Mouse (Mus musculus) liver, embryonic 11.5 days (tissue): ENCODE data around the gene Dcaf4. TPM values are rescaled to one million over a fixed set of nuclear protein-coding genes. Genes with fewer than 3 reads are reported as not detected.

Source experiments
- ATAC-seq: fragments of 200-750 bp; cut with Nextera tagmentation; replicated peaks from 2 replicates; pipeline ENCODE4 v1.8.0; 2017; ENCODE audit warnings: moderate number of reproducible peaks, mild to moderate bottlenecking, moderate TSS enrichment, moderate library complexity; ENCODE audit not compliant: low FRiP score
- DNase-seq: peaks from one replicate; pipeline ENCODE4 v3.0.0-alpha.2; 2017; ENCODE audit warnings: low spot score
- H3K27ac ChIP-seq: fragments of 300-500 bp; sonication (generic); 2 replicates; pipeline ENCODE4 v1.5.1; 2014; ENCODE audit warnings: mild to moderate bottlenecking, low read depth, low read length, control low read depth
- H3K27me3 ChIP-seq: fragments of 300-500 bp; sonication (generic); replicated peaks from 2 replicates; pipeline ENCODE4 v1.6.1; 2014; ENCODE audit warnings: low read length, mixed read lengths; ENCODE audit not compliant: control insufficient read depth, insufficient read depth
- H3K36me3 ChIP-seq: fragments of 300-500 bp; sonication (generic); 2 replicates; pipeline ENCODE4 v1.6.1; 2014; ENCODE audit warnings: mild to moderate bottlenecking, low read length, moderate library complexity, mixed read lengths; ENCODE audit not compliant: control insufficient read depth, insufficient read depth
- H3K4me1 ChIP-seq: fragments of 300-500 bp; sonication (generic); replicated peaks from 2 replicates; pipeline ENCODE4 v1.6.1; 2014; ENCODE audit warnings: low read length, mixed read lengths; ENCODE audit not compliant: control insufficient read depth, insufficient read depth
- H3K4me2 ChIP-seq: fragments of 300-500 bp; sonication (generic); 2 replicates; pipeline ENCODE4 v1.6.1; 2014; ENCODE audit warnings: mild to moderate bottlenecking, control low read depth, moderate library complexity
- H3K4me3 ChIP-seq: fragments of 300-500 bp; sonication (generic); 2 replicates; pipeline ENCODE4 v1.5.1; 2014; ENCODE audit warnings: low read depth, low read length, control low read depth
- H3K9ac ChIP-seq: fragments of 300-500 bp; sonication (generic); 2 replicates; pipeline ENCODE4 v1.6.1; 2014; ENCODE audit warnings: low read depth, low read length, control low read depth
- H3K9me3 ChIP-seq: fragments of 300-500 bp; sonication (generic); 2 replicates; pipeline ENCODE4 v1.6.1; 2016; ENCODE audit warnings: low read length, inconsistent platforms, mixed read lengths; ENCODE audit not compliant: control insufficient read depth
- WGBS: fragments of 180-500 bp; shearing (Covaris S2); extraction: QIAGEN DNeasy Blood & Tissue Kit; methylation state at CpG from one replicate; pipeline ENCODE4 v1.1.7; 2014; 5-methylcytosine and 5-hydroxymethylcytosine counted together
- polyA plus RNA-seq: library from polyadenylated mRNA; unstranded; fragments of >200 nt; fragmentation: Nextera tagmentation; extraction: Ambion mirVana; gene quantifications from 2 replicates; pipeline ENCODE4 v1.2.1, GENCODE M21; 2014

The Dcaf4 gene
- polyA plus RNA-seq, 1 experiment from 2014 or later: 29.9 TPM

DNA sequence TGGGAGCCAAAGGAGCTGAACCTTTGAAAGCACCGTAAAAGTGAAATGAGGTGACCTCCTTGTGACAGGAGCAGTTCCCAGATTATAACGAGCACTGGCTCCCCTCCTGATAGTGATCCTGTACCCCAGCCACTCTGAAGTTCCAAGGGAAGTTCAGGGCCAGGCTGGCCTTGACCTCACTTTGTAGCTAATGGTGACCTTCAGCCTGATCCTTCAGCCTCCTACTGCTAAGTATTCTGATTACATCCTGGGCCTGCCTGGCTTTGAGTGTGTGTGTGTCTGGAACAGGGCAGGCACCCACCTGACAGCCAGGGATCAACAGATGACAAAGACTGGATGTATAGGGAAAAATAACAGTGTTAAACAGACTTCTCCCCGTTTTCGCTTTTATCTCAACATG, 3.6 kb downstream of the Dcaf4 start:
- DNase-seq: no peak
- no peak overlapping the region for H3K4me3 ChIP-seq
- H3K27me3 ChIP-seq: no peaks in the 10 kb centered on the region
- H3K4me2 ChIP-seq: no peak overlapping the region
- no peak for ATAC-seq
- peaks cover 4% of the 10 kb centered on the region; the same call in 1 of the 2 replicates for H3K36me3 ChIP-seq
- no peak overlapping the region for H3K9ac ChIP-seq
- peaks cover 18% of the 10 kb centered on the region for H3K4me1 ChIP-seq
- no peak overlapping the region for H3K27ac ChIP-seq
- whole genome bisulfite sequencing: 76% methylated on average over 4 of the region's 4 CpGs
- no peaks in the 10 kb centered on the region for H3K9me3 ChIP-seq

DNA sequence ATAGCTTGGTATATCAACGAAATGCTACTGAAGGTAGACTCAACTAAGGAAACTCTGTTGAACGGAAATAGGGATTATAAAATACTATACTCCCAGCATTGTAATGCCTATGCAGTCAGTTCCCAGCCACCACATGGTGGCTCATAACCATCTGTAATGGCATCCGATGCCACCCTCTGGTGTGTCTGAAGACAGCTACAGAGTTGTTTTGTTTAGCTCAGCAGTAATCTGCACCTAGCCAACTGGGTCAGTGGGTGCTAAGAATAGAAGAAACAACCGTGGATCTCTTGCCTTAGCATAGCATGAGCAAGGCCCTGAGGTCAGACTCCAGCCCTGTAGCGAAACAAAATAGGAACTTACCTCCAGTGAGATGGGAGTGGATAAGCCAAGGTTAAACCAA, 4.1 kb downstream of the Dcaf4 start:
- no peak overlapping the region for H3K9ac ChIP-seq
- ATAC-seq (no peak), DNase-seq (no peak)
- 81% methylated on average over 5 of the region's 5 CpGs for WGBS
- H3K4me3 ChIP-seq: no peak overlapping the region
- H3K36me3 ChIP-seq: peaks cover 7% of the 10 kb centered on the region; the same call in 1 of the 2 replicates
- H3K4me1 ChIP-seq: peaks cover 18% of the 10 kb centered on the region
- H3K27me3 ChIP-seq: no peaks in the 10 kb centered on the region
- H3K9me3 ChIP-seq: no peaks in the 10 kb centered on the region
- no peak overlapping the region for H3K4me2 ChIP-seq
- H3K27ac ChIP-seq: no peak overlapping the region

GRCm38 (mm10) chr12:83525822-83526544, 5.7 kb downstream of the Dcaf4 start:
- 68% methylated on average over 18 of the region's 18 CpGs for WGBS
- no peaks in the 10 kb centered on the region for H3K27me3 ChIP-seq
- no peak overlapping the region for H3K4me3 ChIP-seq
- peak overlapping the region; percentile 33 for H3K4me2 ChIP-seq
- no peaks in the 10 kb centered on the region for H3K9me3 ChIP-seq
- H3K4me1 ChIP-seq: peaks cover 17% of the 10 kb centered on the region
- ATAC-seq (no peak; the same call in 1 of the 2 replicates), DNase-seq (no peak)
- no peak overlapping the region for H3K9ac ChIP-seq
- H3K36me3 ChIP-seq: peaks cover 10% of the 10 kb centered on the region
- peak overlapping the region; percentile 19; the same call in 1 of the 2 replicates for H3K27ac ChIP-seq

DNA sequence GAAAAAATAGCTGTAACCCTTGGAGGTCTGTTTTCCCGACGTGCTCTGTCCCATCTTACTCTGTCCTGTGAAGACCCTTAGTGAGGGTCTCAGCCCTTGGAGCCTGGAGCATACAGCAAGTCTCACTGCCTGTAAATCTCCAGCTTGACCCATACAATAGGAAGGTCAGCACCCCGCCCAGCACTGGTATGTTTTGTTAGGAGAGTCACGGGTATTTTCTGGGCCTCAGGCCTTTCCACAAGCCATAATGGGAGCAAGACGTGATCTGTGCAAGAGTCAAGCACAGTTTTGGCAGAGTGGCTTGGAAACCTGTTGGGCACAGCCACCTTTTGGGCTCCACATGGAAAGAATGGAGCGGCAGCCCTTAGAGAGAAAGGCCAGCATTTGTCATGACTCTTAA, 7.5 kb downstream of the Dcaf4 start:
- WGBS: 78% methylated on average over 6 of the region's 6 CpGs
- no peak for DNase-seq

GRCm38 (mm10) chr12:83528665-83529064, 8.4 kb downstream of the Dcaf4 start:
- ATAC-seq (no peak), DNase-seq (no peak)
- peaks cover 9% of the 10 kb centered on the region for H3K4me1 ChIP-seq
- WGBS: 80% methylated on average over 5 of the region's 5 CpGs
- peaks cover 10% of the 10 kb centered on the region for H3K36me3 ChIP-seq
- H3K9ac ChIP-seq: no peak overlapping the region
- H3K27ac ChIP-seq: no peak overlapping the region
- no peak overlapping the region for H3K4me2 ChIP-seq
- H3K9me3 ChIP-seq: no peaks in the 10 kb centered on the region
- H3K4me3 ChIP-seq: no peak overlapping the region
- no peaks in the 10 kb centered on the region for H3K27me3 ChIP-seq

More for the DNA sequence above, 7.5 kb downstream of the Dcaf4 start:
- Histone ChIP-seq H3K36me3 (peaks cover 10% of the 10 kb centered on the region), H3K27me3 (no peaks in the 10 kb centered on the region), H3K4me2 (no peak overlapping the region), H3K9ac (no peak overlapping the region), H3K4me1 (peaks cover 10% of the 10 kb centered on the region), H3K27ac (no peak overlapping the region), H3K4me3 (no peak overlapping the region), H3K9me3 (no peaks in the 10 kb centered on the region)
- no peak for ATAC-seq

DNA sequence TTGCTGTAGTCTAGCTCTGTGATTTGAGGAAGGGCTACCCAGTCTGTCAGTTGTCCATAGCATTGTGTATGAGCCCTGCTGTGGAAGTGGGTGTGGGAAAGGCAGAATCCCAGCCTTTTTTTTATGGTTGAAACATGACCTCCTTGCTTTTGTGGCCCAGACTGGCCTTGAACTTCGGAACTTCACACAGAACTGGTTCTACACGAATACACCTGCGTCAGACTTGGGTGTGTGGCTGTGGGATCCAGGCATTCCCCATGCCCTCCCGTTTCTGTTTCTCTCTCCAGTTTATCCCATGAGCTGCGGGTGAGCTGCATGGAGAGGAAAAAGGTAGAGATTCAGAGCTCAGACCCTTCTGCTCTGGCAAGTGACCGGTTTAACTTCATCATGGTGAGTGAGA, 11.7 kb downstream of the Dcaf4 start:
- peaks cover 10% of the 10 kb centered on the region for H3K36me3 ChIP-seq
- ATAC-seq (no peak), DNase-seq (no peak)
- H3K4me3 ChIP-seq: no peak overlapping the region
- H3K4me1 ChIP-seq: no peaks in the 10 kb centered on the region; the same call in 1 of the 2 replicates
- H3K27me3 ChIP-seq: no peaks in the 10 kb centered on the region
- H3K9me3 ChIP-seq: no peaks in the 10 kb centered on the region
- no peak overlapping the region for H3K27ac ChIP-seq
- no peak overlapping the region for H3K9ac ChIP-seq
- WGBS: 89% methylated on average over 6 of the region's 6 CpGs
- no peak overlapping the region for H3K4me2 ChIP-seq

- Histone ChIP-seq H3K9ac (no peak overlapping the region; the same call in 1 of the 2 replicates), H3K4me2 (no peak overlapping the region), H3K27me3 (no peaks in the 10 kb centered on the region), H3K4me1 (no peaks in the 10 kb centered on the region), H3K9me3 (no peaks in the 10 kb centered on the region), H3K4me3 (no peak overlapping the region), H3K36me3 (peaks cover 12% of the 10 kb centered on the region), H3K27ac (no peak overlapping the region)
- ATAC-seq: no peak
- 88% methylated on average over 3 of the region's 3 CpGs for WGBS
- no peak for DNase-seq
These were observed 12.7 kb downstream of the Dcaf4 start for GRCm38 (mm10) chr12:83532966-83533365.

- H3K9ac ChIP-seq: no peak overlapping the region
- H3K4me2 ChIP-seq: no peak overlapping the region
- peaks cover 10% of the 10 kb centered on the region for H3K36me3 ChIP-seq
- no peaks in the 10 kb centered on the region for H3K9me3 ChIP-seq
- 80% methylated on average over 3 of the region's 3 CpGs for WGBS
- no peaks in the 10 kb centered on the region for H3K27me3 ChIP-seq
- H3K27ac ChIP-seq: no peak overlapping the region
- H3K4me3 ChIP-seq: no peak overlapping the region
- ATAC-seq: no peak
- H3K4me1 ChIP-seq: no peaks in the 10 kb centered on the region
- no peak for DNase-seq
These were observed 13.9 kb downstream of the Dcaf4 start for GRCm38 (mm10) chr12:83534190-83534589.

GRCm38 (mm10) chr12:83535428-83535827, 15.2 kb downstream of the Dcaf4 start:
- Histone ChIP-seq H3K4me2 (no peak overlapping the region), H3K4me3 (no peak overlapping the region), H3K36me3 (peaks cover 6% of the 10 kb centered on the region; the same call in 1 of the 2 replicates), H3K4me1 (no peaks in the 10 kb centered on the region), H3K9ac (no peak overlapping the region), H3K27ac (no peak overlapping the region), H3K27me3 (no peaks in the 10 kb centered on the region), H3K9me3 (no peaks in the 10 kb centered on the region)
- 87% methylated on average over 11 of the region's 11 CpGs for WGBS
- no peak for ATAC-seq
- DNase-seq: no peak
